Mouse (Mus musculus) T-helper 17 cell (primary cell): ENCODE data around the gene Scyl1.

Experiments used
- in situ Hi-C, 2 experiments: fragments of 300-600 bp; cut with MboI, MseI; formaldehyde crosslinking; loops; 1 replicate in 1 of 2; 2 replicates in 1 of 2; pipeline ENCODE4 v1.15.1; 2025; ENCODE audit warnings: high pct_unique_total_duplicates in 2 of 2

The Scyl1 gene

DNA sequence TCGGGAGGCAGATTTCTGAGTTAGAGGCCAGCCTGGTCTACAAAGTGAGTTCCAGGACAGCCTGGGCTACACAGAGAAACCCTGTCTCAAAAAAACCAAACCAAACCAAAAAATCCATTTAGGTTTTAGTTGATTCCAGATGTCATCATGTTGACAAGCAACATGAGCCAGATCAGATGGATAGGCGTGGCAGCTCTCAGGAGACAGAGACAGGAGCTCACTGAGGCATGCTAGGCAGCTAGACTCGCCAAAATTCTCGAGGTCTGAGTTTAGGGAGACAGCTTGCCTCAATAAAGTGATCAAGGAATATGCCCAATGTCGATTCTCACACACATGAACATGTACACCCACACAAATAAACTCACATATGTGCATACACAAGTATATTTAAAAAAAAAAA, 17.8 kb upstream of the Scyl1 start:
- in situ Hi-C loops: loop anchor here (5.0 to 10.0 kb wide), 2 partner anchors 86 to 88 kb away; partner anchors contain the start of genes Frmd8 (in 2 of the 2) and Slc25a45 (in 2 of the 2)

DNA sequence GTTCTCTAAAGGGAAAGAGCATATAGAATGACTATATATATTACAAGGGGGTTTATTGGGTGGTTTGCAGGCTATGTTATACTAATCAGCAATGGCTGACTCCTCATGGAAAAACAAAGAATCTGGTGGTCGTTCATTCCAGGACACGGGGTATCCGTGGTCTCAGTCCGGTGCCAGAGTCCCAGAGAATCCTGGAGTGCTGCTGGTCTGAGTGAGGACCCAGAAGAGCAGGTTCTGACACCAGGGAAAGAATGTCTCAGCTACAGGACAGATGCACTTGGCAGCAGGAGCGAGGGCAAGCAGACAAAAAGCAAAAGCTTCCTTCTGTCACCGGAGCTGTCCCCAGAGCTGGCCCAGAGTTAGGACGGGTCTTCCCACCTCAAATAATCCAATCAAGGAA, 17.4 kb upstream of the Scyl1 start:
- in situ Hi-C loops: loop anchor here (5.0 to 10.0 kb wide), 2 partner anchors 86 to 89 kb away; partner anchors contain the start of genes Frmd8 (in 2 of the 2) and Slc25a45 (in 2 of the 2)

DNA sequence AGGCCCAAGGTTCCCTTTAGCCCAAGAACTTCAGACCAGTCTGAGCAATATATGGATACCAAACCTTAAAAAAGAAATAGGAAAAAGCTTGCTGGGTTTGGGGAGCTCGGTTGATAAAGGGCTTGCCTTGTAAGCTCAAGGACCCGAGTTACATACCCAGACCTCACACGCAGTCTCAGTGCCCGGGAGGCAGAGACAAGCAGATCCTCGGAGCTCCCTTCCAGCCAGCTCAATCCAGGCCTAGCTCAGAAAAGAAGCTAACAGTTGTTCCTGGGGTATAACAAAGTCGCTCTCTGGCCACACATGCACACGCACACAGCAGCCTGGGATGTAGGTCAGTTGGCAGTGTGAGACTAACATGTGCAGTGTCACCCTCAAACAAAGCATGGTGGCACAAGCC, 16.7 kb upstream of the Scyl1 start:
- in situ Hi-C loops: loop anchor here (5.0 to 10.0 kb wide), 2 partner anchors 87 to 89 kb away; partner anchors contain the start of genes Frmd8 (in 2 of the 2) and Slc25a45 (in 2 of the 2)

DNA sequence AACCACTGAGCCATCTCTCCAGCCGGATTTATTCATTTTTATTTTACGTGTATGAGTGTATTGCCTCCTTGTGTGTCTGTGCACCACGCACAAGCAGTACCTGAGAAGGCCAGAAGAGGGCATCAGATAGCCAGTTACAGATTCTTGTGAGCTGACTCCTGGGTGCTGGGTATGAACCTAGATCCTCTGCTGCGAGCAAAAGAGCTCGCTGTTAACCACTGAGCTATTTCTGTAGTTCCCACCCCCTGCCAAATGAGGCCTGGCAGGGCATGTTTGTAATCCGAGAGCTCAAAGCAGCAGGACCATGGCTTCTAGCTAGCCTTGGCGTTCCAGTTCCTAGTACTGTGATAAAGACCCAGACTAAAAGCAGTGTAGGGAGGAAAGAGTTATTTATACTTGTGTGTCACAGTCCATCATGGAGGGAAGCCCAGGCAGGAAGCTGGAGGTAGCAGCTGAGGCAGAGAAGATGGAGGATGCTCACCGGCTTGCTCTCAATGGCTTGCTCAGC, 16.0 kb upstream of the Scyl1 start:
- in situ Hi-C loops: loop anchor here (5.0 to 10.0 kb wide), 2 partner anchors 88 to 90 kb away; partner anchors contain the start of genes Frmd8 (in 2 of the 2) and Slc25a45 (in 2 of the 2)

DNA sequence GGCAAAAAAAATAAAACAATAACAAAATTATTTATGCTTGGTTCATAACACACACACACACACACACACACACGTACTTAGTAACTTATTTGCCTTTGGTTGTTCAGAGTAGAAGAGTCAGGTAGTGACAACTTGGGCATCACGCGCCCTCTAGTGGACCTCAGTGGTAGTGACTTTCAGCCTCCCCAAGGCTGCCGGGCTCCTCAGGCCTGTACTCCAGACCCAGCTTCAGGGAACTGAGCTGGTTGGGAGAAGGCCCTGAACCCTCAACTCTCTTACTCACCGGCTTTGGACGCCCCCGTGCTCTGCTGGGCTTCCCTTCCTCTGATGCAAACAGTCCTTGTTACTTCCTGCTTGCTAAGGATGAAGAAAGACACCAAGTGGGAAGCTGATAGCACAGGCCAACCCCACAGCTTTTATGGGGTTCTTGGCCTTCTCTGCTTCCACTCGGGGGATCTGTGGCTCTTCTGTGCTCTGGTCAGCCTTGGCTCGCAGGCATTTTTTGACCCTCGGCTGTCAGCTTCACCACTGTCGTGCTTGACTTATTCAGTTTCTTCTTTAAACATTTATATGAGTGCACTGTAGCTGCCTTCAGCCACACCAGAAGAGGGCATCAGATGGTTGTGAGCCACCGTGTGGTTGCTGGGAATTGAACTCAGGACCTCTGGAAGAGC, 15.4 kb upstream of the Scyl1 start:
- in situ Hi-C loops: loop anchor here (5.0 to 10.0 kb wide), 2 partner anchors 88 to 91 kb away; partner anchors contain the start of genes Frmd8 (in 2 of the 2) and Slc25a45 (in 2 of the 2)

DNA sequence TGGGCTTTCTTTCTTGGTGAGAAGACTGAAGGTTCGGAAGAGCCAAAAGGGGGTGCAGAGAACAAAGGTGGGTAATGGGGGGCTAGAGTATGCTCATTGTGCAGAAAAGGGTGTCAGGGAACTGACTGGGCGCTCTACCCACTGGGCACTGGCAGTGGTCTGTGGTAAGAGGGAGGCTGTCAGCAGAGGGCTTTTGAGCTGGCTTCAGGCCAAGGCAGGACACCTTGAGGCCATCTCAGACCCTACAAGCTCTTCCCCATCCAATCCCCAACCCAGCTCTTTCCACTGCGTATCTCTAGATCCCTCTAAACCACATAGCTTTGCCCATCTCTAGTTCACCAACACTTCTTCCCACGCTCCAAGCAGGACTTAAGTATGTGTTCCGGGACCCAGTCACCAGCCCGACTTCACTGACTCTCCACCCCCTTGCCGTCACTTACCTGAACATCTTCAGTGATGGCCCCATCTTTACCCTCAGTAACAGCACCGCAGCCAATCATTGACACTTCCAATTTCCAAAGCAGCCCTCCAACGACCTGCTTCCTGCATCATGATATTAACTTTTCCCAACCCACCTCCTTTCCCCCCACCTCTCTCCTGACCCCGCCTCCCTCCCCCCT, 13.8 kb upstream of the Scyl1 start:
- in situ Hi-C loops: loop anchor here (5.0 to 10.0 kb wide), 3 partner anchors 38 to 92 kb away; partner anchors contain the start of genes Frmd8 (in 2 of the 2) and Slc25a45 (in 2 of the 2)

DNA sequence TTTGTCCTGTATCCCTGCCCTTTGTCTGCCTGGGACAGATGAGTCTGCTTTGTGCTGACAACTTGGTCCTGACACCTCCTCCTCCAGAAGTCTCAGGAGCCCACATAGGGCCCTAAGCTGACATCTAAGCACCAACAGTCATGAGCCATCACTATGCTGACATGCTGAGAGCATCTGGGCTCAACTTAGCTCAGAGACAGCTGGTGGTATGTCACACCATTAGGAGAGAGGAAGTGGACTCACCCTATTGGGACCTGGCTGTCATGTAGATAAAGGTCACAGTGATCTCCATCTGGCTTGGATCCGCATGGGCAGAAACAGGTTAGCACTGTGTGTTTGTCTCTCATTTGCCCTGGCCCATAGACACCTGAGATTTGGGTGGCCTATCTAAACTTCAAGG, 10.9 kb upstream of the Scyl1 start:
- in situ Hi-C loops: loop anchor here in 1 of 2 experiments (5.0 to 10.0 kb wide), 2 partner anchors 35 to 93 kb away; partner anchors contain the start of genes Frmd8 and Slc25a45

DNA sequence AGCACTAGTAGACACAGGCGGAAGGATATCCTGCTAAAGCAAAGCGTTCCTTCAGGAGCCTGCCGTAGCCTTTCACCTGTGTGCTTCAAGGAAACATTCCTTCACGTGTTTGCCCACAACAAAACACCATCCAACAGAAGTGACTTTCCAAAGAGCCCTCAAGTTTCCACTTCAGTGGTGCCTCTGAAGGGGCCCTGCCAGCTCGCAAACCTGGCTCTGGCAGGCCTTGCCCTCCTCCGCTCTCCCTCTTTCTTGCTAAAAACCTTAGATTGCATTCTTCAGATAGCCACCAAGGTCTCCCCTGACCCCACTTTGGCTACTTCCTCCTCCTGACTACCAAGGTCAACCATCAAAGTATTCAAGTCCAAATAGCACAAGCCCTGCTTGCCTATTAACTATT, 10.3 kb upstream of the Scyl1 start:
- in situ Hi-C loops: loop anchor here in 1 of 2 experiments (5.0 to 10.0 kb wide), 2 partner anchors 34 to 93 kb away; partner anchors contain the start of genes Frmd8 and Slc25a45

DNA sequence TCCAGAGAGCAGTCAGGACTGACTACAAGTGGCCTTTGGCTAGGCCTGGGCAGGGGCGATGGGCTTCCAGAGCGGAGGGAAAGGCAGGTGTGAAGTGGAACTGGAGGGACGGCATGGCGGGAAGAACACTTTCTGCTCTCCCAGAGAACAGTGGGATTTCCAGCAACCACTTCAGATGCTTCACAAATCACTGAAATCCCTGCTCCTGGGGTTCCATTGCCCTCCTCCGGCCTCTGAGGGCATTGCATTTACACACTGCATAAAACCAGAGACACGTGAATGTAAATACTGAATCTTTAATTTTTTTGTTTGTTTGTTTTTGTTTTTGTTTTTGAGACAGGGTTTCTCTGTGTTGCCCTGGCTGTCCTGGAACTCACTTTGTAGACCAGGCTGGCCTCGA, 9.0 kb upstream of the Scyl1 start:
- in situ Hi-C loops: loop anchor here in 1 of 2 experiments (5.0 to 10.0 kb wide), 2 partner anchors 33 to 95 kb away; partner anchors contain the start of genes Frmd8 and Slc25a45

DNA sequence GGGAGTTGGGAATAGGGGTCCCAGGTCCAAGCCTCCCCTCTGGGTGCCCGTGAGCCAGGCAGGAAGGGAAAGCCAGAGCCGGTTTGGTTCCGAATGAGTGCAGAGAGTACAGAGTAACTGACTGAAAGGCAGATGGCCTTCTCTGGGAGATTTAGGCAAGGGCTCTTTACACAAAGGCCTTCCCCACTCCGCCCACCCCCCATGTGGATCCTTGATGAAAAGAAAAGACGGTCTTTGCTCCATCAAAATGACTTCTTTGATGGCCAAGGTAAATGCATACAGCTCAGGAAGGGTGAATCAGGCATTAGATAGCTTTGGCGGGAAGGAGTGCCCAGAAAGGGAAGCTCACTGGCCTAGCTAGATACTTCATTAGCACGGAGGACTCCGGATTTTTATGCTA, 7.1 kb upstream of the Scyl1 start:
- in situ Hi-C loops: no loop called here

DNA sequence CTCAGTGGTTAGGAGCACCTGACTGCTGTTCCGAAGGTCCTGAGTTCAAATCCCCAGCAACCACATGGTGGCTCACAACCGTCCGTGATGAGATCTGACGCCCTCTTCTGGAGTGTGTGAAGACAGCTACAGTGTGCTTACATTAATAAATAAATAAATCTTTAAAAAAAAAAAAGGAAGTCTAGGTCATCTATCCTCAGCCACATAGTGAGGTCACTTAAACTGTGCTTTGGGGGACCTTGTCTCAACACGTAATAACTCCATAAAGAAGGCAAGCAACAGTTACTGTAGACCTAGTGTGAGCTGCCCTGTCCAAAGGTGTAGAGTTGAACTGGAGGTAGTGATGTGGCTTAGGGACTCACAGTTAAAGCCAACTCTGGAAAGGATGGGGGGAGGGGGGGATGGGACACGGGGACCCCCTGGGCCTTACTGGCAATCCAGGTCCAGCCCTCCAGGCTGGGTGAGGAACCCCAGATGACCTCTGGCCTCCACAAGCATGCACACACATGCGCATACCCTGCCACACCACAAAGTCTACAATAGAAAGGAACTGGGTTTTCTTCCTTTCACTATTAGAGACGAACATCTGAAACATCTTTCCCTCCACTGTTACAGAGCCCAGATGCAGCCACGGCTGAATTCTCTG, 6.3 kb upstream of the Scyl1 start:
- in situ Hi-C loops: no loop called here

DNA sequence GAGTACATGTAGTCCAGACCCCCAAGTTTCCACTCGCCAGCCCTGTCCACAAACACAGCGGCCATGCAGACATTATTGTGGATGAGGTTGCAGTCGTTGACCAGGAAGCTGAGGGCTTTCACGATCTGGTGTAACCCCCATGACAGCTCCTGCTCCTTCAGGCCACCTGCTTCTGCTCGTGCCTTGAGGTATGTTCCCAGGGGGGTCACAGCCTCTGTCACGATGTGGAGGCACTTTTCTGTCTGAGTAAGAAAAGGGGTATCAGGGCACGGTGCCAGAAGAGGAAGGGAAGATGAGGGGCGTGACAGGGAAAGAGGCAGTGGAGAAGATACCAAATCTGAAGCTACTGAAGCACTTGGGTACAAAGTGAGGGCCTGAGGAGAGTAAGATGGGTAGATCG, 908 bp downstream of the Scyl1 start:
- in situ Hi-C loops: no loop called here

DNA sequence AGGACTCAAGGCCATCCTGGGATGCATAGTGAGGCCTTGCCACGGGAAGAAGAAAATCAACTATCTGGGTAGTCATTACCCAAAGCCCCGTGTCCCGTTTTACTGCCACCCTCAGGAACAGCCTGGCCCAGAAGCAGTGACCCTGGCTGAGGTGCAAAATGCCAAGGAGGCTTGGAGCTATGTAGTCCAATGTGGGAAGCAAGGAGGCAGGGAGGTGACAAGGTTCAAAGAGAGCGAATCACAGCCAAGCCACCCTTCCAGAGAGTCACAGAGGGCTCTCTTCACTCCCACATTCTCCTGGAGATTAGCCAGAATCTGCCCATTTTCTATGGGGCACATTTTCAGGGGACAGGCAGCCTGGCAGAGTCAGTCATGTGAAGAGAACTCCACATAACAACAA, 3.9 kb downstream of the Scyl1 start:
- in situ Hi-C loops: loop anchor here in 1 of 2 experiments (10.0 kb wide), 1 partner anchor 798 kb away; no protein-coding TSS in a partner anchor

DNA sequence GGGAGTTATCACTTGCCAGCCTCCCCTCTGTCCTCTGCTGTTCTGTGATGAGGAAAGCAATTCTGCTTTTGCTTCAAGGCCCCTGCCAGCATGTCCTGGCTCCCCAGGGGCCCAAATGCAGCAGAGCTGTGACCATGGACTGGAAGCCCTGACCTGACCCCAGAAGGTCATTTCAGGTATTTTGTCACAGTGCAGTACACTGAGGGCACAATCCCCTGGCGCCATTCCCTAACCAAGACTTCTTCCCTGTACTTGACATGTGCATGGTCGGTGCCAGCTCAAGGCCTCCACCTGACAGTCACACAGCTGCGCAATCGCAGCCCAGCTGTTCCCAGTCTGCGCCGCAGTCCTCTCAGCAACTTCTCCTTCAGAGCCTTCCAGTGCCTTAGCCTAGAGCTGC, 8.1 kb downstream of the Scyl1 start:
- in situ Hi-C loops: loop anchor here in 1 of 2 experiments (10.0 kb wide), 1 partner anchor 802 kb away; no protein-coding TSS in a partner anchor

DNA sequence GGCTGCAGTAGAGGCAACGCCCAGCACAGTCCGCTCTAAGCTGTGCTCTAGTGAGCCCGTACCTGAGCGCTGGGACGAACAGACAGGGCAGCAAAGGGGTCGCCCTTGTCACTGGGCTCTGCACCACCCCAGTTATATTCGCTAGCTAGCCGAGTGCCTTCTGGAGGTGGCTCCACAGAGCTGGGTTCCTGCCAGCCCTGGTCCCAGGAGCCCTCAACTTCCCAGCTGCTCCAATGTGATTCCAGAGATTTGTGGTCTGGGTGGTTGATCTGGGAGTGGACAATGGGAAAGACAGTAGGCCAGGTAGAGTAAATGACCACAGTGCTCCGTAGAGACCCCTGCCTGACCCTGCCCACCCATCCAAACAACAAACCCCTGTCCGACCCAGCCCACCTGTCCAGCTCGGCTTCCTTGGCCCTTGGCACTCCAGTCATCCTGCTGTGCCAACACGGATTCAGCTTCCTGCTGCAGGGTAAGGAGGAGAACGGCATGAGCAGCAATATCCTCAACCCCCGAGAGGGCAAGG, 12.3 kb downstream of the Scyl1 start:
- in situ Hi-C loops: no loop called here

DNA sequence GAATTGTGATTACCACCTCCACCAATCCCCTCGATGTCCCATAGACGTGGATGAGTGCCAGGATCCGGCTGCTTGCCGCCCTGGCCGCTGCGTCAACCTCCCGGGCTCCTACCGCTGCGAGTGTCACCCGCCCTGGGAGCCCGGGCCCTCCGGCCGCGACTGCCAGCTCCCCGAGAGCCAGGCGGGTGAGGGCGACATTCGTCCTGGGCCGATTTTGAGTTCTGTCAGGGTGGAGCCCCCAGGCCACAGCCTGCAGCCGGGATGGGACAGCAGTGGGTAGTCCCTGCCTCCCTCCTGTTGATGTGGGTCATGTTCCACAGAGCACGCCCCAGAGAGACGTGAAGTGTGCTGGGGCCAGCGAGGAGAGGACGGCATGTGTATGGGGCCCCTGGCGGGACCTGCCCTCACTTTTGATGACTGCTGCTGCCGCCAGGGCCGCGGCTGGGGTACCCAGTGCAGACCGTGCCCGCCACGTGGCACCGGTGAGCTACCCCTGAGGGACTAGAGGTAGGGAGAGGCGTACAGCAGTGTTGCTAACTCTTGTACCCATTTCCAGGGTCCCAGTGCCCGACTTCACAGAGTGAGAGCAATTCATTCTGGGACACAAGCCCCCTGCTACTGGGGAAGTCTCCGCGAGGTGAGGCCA, 14.1 kb downstream of the Scyl1 start:
- in situ Hi-C loops: no loop called here

DNA sequence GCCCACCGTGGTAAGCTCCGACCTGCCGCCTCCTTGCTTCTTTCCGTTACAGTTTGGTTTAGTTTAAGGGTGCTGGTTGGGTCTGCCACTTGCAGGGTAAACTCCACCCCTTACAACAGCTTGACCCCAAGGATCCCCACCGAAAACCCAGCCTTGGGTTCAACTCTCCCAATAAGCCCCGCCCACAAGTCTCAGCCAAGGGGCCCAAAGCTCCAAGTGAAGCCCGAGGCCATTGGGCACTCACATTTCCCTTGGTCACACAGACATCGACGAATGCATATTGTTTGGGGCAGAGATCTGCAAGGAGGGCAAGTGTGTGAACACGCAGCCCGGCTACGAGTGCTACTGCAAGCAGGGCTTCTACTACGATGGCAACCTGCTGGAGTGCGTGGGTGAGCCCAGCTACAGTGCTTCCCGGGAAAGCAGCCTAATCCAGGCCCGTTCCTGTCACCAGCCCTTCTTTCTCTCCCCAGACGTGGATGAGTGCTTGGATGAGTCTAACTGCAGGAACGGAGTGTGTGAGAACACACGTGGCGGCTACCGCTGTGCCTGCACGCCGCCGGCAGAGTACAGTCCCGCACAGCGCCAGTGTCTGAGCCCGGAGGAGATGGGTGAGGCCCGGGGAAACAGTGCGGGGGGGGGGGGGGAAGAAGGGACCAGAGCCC, 14.8 kb downstream of the Scyl1 start:
- in situ Hi-C loops: no loop called here

DNA sequence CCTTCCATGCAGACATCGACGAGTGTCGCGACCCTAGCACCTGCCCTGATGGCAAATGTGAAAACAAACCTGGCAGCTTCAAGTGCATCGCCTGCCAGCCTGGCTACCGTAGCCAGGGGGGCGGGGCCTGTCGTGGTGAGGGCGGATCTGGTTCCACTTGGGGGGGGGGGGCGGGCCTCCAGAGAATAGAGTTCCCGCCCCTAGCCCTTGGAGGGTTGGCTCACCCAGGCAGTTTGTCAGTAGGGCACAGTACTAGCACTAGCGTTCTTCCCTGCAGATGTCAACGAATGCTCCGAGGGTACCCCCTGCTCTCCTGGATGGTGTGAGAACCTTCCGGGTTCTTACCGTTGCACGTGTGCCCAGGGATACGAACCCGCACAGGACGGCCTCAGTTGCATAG, 19.5 kb downstream of the Scyl1 start:
- in situ Hi-C loops: no loop called here

DNA sequence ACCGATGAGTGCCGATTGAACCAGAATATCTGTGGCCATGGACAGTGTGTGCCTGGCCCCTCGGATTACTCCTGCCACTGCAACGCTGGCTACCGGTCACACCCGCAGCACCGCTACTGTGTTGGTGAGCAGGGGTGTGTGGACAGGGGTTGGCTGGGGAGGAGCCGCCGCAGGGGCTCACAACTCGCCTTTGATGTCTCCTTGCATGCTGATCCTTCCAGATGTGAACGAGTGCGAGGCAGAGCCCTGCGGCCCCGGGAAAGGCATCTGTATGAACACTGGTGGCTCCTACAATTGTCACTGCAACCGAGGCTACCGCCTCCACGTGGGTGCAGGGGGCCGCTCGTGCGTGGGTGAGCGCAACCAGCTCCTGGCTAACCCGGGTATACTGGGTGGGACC, 20.3 kb downstream of the Scyl1 start:
- in situ Hi-C loops: no loop called here

DNA sequence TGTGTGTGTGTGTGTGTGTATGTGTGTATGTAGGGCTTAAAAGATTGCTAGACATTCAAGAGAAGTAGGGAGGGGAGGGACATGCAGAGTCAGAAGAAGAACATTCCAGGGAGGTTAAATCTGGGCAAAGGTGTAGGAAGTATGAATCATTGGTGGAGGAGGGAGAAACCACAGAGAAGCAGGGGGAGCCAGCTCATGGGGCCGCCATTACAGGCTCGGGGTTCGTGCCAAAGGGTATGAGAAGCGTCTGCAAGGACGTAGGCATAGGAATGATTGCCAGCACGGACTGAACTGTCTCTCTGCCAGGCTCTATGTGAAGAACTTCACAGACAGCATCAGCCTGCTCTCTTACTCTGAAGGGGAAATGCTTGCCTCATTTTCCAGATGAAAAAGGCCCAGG, 21.7 kb downstream of the Scyl1 start:
- in situ Hi-C loops: loop anchor here in 1 of 2 experiments (5.0 kb wide), 1 partner anchor 33 kb away; no protein-coding TSS in a partner anchor
